Mouse (Mus musculus): Measurements from ENCODE around the gene Strbp. TPM values are rescaled to one million over a fixed set of nuclear protein-coding genes. Genes with fewer than 3 reads are reported as not detected.

Strbp gene
- total and polyA plus RNA-seq, 2 experiments from 2014 or later, result 49.6 to 102 TPM

GRCm38 (mm10) chr2:37442611-37443591 lies 260.8 kb downstream of the Strbp start, which contains the start of the genes Zbtb26, Zbtb6 and Rabgap1:
Gene Zbtb26 (minus strand): TSS chr2:37443135.
Gene Zbtb6 (minus strand): TSS chr2:37443171.
Gene Rabgap1 (plus strand): TSS chr2:37443279.
- H3K9me3 ChIP-seq (ENCODE audit: low read length), result no peaks in the 10 kb centered on the region
- peak within 1 kb of the TSS; percentile 92 for H3K4me2 ChIP-seq (ENCODE audit: low read depth, low read length)
- peak within 1 kb of the TSS; percentile 89 for H3K9ac ChIP-seq (replicated peaks; ENCODE audit: low read length)
- no peak for TF ChIP-seq CTCF (IDR thresholded peaks at IDR 0.05; ENCODE audit: low read depth)
- DNase-seq (ENCODE audit: low spot score), result peak; percentile 98
- H3K36me3 ChIP-seq (ENCODE audit: insufficient read depth, low read length), result no peaks in the 10 kb centered on the region
- peak within 1 kb of the TSS; percentile 85 for H3K27ac ChIP-seq
- under 1% methylated on average over 51 of the region's 51 CpGs for WGBS
- peak within 1 kb of the TSS; percentile 80 for H3K4me3 ChIP-seq (ENCODE audit: low read length)
- peaks cover 12% of the 10 kb centered on the region; the same call in 1 of the 2 replicates for H3K4me1 ChIP-seq (ENCODE audit: insufficient read depth, low read length)
- ATAC-seq, result peak; percentile 100
- no peaks in the 10 kb centered on the region for H3K27me3 ChIP-seq (ENCODE audit: insufficient read depth, low read length)

Small RNAs within 50 kb of the gene (microRNA-seq; reads per million reads assigned to microRNA genes)
- gene Mir5128, result 0.72 to 1.9 reads per million in 2 experiments

Other genes starting within 250 kb of the Strbp start
- 22.5 and 25.0 TPM in 2 replicates for gene Gpr21, start 187.5 kb downstream of the Strbp start, total RNA-seq (2014; rRNA removed)
- gene Gpr21, start 187.5 kb downstream of the Strbp start, polyA plus RNA-seq (2015; fragmentation: Nextera tagmentation; extraction: Ambion mirVana), result 8.8 and 9.1 TPM in 2 replicates
- gene Crb2, start 72.4 kb upstream of the Strbp start, total RNA-seq (2014; rRNA removed), result 10.9 and 20.1 TPM in 2 replicates
- 2.4 and 3.4 TPM in 2 replicates for gene Crb2, start 72.4 kb upstream of the Strbp start, polyA plus RNA-seq (2015; fragmentation: Nextera tagmentation; extraction: Ambion mirVana)